Mouse (Mus musculus): ENCODE data around the gene Taf1b. TPM values are rescaled to one million over a fixed set of nuclear protein-coding genes. Genes with fewer than 3 reads are reported as not detected.
"Not testable (repeated sequence)": the region's sequence is repeated elsewhere in the genome, so short reads cannot be mapped to it uniquely, and the experiment has no call there.

Gene Taf1b
- polyA plus RNA-seq, 1 experiment from 2014 or later = 22.9 TPM

DNA sequence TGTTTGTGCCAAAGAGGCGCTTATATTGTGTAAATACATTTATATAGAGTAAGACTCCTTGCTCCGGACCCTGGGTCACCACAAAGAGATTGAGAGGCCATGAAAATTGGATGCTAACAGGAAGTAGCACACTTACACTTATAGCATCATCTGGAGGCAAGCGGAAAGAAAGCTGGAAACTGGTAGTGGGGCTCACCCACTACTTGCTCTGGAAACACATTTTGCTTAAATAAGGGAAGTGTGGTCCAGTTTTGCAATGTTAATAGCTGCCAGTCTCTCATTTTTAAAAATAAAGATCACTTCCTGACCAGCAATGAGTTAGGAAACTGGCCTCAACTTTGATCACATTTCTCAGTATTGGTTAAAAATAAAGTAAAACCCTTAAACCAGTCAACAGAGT is 5.7 kb upstream of the Taf1b start:
- not testable (repeated sequence) for H3K9me3 ChIP-seq (ENCODE audit: control insufficient read depth, low read length); H3K27me3 ChIP-seq (replicated peaks; ENCODE audit: control insufficient read depth, insufficient read depth, low read length); H3K4me3 ChIP-seq (ENCODE audit: low read depth, low read length); H3K9ac ChIP-seq (ENCODE audit: low read length); H3K36me3 ChIP-seq (ENCODE audit: control insufficient read depth, insufficient read depth, low read length); H3K27ac ChIP-seq (ENCODE audit: low read depth); DNase-seq (ENCODE audit: low spot score); ATAC-seq (replicated peaks; ENCODE audit: low FRiP score, low TSS enrichment, low read depth); H3K4me1 ChIP-seq (replicated peaks; ENCODE audit: control insufficient read depth, insufficient read depth, low read length); H3K4me2 ChIP-seq (ENCODE audit: low read length)
- WGBS = 84% methylated on average over 3 of the region's 3 CpGs

GRCm38 (mm10) chr12:24493011-24493410 is 5.1 kb upstream of the Taf1b start:
- H3K9ac ChIP-seq (ENCODE audit: low read length) = no peak overlapping the region
- H3K4me3 ChIP-seq (ENCODE audit: low read depth, low read length) = peak overlapping the region; percentile 6; the same call in 1 of the 2 replicates
- H3K27ac ChIP-seq (ENCODE audit: low read depth) = no peak overlapping the region
- H3K27me3 ChIP-seq (replicated peaks; ENCODE audit: control insufficient read depth, insufficient read depth, low read length) = no peaks in the 10 kb centered on the region
- ATAC-seq (replicated peaks; ENCODE audit: low FRiP score, low TSS enrichment, low read depth) = no peak
- H3K9me3 ChIP-seq (ENCODE audit: control insufficient read depth, low read length) = no peaks in the 10 kb centered on the region
- no peaks in the 10 kb centered on the region for H3K4me1 ChIP-seq (replicated peaks; ENCODE audit: control insufficient read depth, insufficient read depth, low read length)
- DNase-seq (ENCODE audit: low spot score) = no peak
- no peaks in the 10 kb centered on the region for H3K36me3 ChIP-seq (ENCODE audit: control insufficient read depth, insufficient read depth, low read length)
- 62% methylated on average over 9 of the region's 9 CpGs for WGBS
- peak overlapping the region; percentile 37 for H3K4me2 ChIP-seq (ENCODE audit: low read length)

DNA sequence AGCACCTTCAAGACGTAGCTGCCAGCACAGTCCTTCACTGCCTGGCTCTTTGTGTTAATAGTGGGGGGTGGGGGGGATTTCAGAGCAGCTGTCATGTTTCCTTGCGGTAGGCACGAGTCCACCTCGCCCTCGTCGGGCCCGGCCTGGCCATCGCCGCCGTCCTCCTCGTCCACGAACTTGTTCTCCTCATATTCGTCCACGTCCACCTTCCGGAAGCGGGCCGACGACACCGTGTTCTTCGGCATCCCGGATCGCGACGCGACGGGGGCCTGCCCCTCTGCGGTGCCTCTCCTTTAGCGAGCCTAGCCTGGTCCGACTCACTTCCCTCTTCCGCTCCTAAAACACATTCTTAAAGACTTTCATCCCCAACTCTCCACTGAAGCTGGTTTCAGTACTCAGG is 4.7 kb upstream of the Taf1b start:
- no peak overlapping the region for H3K27ac ChIP-seq (ENCODE audit: low read depth)
- no peak for ATAC-seq (replicated peaks; ENCODE audit: low FRiP score, low TSS enrichment, low read depth)
- 55% methylated on average over 30 of the region's 30 CpGs for WGBS
- no peak overlapping the region for H3K9ac ChIP-seq (ENCODE audit: low read length)
- H3K4me3 ChIP-seq (ENCODE audit: low read depth, low read length) = peak overlapping the region; percentile 6; the same call in 1 of the 2 replicates
- no peaks in the 10 kb centered on the region for H3K9me3 ChIP-seq (ENCODE audit: control insufficient read depth, low read length)
- peak overlapping the region; percentile 37 for H3K4me2 ChIP-seq (ENCODE audit: low read length)
- no peak for DNase-seq (ENCODE audit: low spot score)
- H3K4me1 ChIP-seq (replicated peaks; ENCODE audit: control insufficient read depth, insufficient read depth, low read length) = no peaks in the 10 kb centered on the region
- no peaks in the 10 kb centered on the region for H3K27me3 ChIP-seq (replicated peaks; ENCODE audit: control insufficient read depth, insufficient read depth, low read length)
- no peaks in the 10 kb centered on the region for H3K36me3 ChIP-seq (ENCODE audit: control insufficient read depth, insufficient read depth, low read length)

GRCm38 (mm10) chr12:24494791-24495190 is 3.4 kb upstream of the Taf1b start:
- H3K4me1 ChIP-seq (replicated peaks; ENCODE audit: control insufficient read depth, insufficient read depth, low read length); H3K9me3 ChIP-seq (ENCODE audit: control insufficient read depth, low read length); H3K27ac ChIP-seq (ENCODE audit: low read depth); H3K36me3 ChIP-seq (ENCODE audit: control insufficient read depth, insufficient read depth, low read length); DNase-seq (ENCODE audit: low spot score); H3K4me2 ChIP-seq (ENCODE audit: low read length); H3K9ac ChIP-seq (ENCODE audit: low read length); H3K27me3 ChIP-seq (replicated peaks; ENCODE audit: control insufficient read depth, insufficient read depth, low read length); ATAC-seq (replicated peaks; ENCODE audit: low FRiP score, low TSS enrichment, low read depth); H3K4me3 ChIP-seq (ENCODE audit: low read depth, low read length): not testable (repeated sequence)
- WGBS = 83% methylated on average over 2 of the region's 3 CpGs

DNA sequence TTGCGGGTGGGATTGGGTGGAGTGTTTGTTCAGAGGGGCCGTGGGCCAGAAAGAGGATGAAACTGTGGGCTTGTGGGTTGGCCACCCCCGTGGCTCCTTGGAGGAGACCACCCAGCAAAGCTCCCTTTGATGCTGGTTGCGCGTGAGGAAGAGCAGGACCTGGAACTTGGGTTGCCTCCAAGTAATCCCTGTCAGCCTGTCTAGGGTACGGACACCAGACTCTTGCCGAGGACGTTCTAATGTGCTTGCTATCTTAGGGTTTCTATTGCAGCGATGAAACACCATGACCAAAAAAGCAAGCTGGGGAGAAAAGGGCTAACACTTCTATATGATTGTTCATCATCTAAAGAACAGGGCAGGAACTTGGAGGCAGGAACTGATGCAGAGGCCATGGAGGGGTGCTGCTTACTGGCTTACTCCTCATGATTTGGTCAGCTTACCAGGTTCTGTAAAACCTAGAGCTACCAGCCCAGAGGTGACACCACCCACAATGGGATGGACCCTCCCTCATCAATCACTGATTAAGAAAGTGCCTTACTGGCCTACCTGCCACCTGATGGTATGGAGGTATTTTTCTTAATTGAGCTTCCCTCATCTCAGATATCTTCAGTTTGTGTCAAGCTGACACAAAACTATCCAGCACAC is 804 bp downstream of the Taf1b start:
- WGBS = 2% methylated on average over 8 of the region's 9 CpGs

GRCm38 (mm10) chr12:24517118-24517517 is 19.0 kb downstream of the Taf1b start:
- no peak for ATAC-seq (replicated peaks; ENCODE audit: low FRiP score, low TSS enrichment, low read depth)
- H3K9ac ChIP-seq (ENCODE audit: low read length) = no peak overlapping the region

More for the DNA sequence above, 804 bp downstream of the Taf1b start:
- H3K9me3 ChIP-seq (ENCODE audit: control insufficient read depth, low read length); DNase-seq (ENCODE audit: low spot score); H3K4me1 ChIP-seq (replicated peaks; ENCODE audit: control insufficient read depth, insufficient read depth, low read length); H3K36me3 ChIP-seq (ENCODE audit: control insufficient read depth, insufficient read depth, low read length); H3K27me3 ChIP-seq (replicated peaks; ENCODE audit: control insufficient read depth, insufficient read depth, low read length): not testable (repeated sequence)
- Histone ChIP-seq H3K4me3 (ENCODE audit: low read depth, low read length) (peak overlapping the region; percentile 61), H3K4me2 (ENCODE audit: low read length) (peak overlapping the region; percentile 47), H3K9ac (ENCODE audit: low read length) (peak overlapping the region; percentile 53), H3K27ac (ENCODE audit: low read depth) (peak overlapping the region; percentile 67)
- ATAC-seq (replicated peaks; ENCODE audit: low FRiP score, low TSS enrichment, low read depth) = peak; percentile 52; the same call in 1 of the 2 replicates

DNA sequence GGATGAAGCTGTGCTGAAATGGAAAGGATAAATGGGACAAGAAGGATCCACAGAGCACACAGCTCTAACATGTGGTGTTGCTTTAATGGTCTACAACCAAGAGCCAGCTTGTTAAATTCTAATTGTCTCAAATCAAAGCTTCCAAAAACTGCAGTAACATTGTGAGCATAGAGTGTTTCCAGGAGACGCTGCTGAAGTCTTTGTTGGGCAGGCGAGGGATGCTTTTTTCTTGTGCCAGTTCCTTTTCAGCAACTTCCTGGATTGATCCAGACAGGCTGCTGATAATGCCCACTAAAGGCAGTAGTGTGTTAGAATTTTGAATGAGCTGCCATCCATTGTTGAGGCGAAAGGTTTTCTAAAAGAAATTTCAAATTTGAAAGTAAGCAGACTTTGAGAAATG is 22.9 kb downstream of the Taf1b start:
- no peak for DNase-seq (ENCODE audit: low spot score)

More at GRCm38 (mm10) chr12:24517118-24517517, 19.0 kb downstream of the Taf1b start:
- WGBS = 94% methylated on average over 8 of the region's 8 CpGs
- Histone ChIP-seq H3K4me3 (ENCODE audit: low read depth, low read length) (no peak overlapping the region), H3K27me3 (replicated peaks; ENCODE audit: control insufficient read depth, insufficient read depth, low read length) (no peaks in the 10 kb centered on the region), H3K27ac (ENCODE audit: low read depth) (no peak overlapping the region), H3K4me2 (ENCODE audit: low read length) (no peak overlapping the region), H3K4me1 (replicated peaks; ENCODE audit: control insufficient read depth, insufficient read depth, low read length) (no peaks in the 10 kb centered on the region), H3K36me3 (ENCODE audit: control insufficient read depth, insufficient read depth, low read length) (peaks cover 57% of the 10 kb centered on the region), H3K9me3 (ENCODE audit: control insufficient read depth, low read length) (no peaks in the 10 kb centered on the region)
- DNase-seq (ENCODE audit: low spot score) = no peak

GRCm38 (mm10) chr12:24525065-24525464 is 26.9 kb downstream of the Taf1b start:
- 88% methylated on average over 7 of the region's 7 CpGs for WGBS
- not testable (repeated sequence) for H3K9me3 ChIP-seq (ENCODE audit: control insufficient read depth, low read length); H3K4me2 ChIP-seq (ENCODE audit: low read length); DNase-seq (ENCODE audit: low spot score); H3K4me1 ChIP-seq (replicated peaks; ENCODE audit: control insufficient read depth, insufficient read depth, low read length); H3K27me3 ChIP-seq (replicated peaks; ENCODE audit: control insufficient read depth, insufficient read depth, low read length); H3K27ac ChIP-seq (ENCODE audit: low read depth); H3K4me3 ChIP-seq (ENCODE audit: low read depth, low read length); ATAC-seq (replicated peaks; ENCODE audit: low FRiP score, low TSS enrichment, low read depth); H3K9ac ChIP-seq (ENCODE audit: low read length)
- H3K36me3 ChIP-seq (ENCODE audit: control insufficient read depth, insufficient read depth, low read length) = peaks cover 23% of the 10 kb centered on the region

More for the DNA sequence above, 22.9 kb downstream of the Taf1b start:
- H3K27me3 ChIP-seq (replicated peaks; ENCODE audit: control insufficient read depth, insufficient read depth, low read length) = no peaks in the 10 kb centered on the region
- H3K27ac ChIP-seq (ENCODE audit: low read depth) = no peak overlapping the region
- peaks cover 50% of the 10 kb centered on the region for H3K36me3 ChIP-seq (ENCODE audit: control insufficient read depth, insufficient read depth, low read length)
- H3K9me3 ChIP-seq (ENCODE audit: control insufficient read depth, low read length) = no peaks in the 10 kb centered on the region
- H3K4me3 ChIP-seq (ENCODE audit: low read depth, low read length) = no peak overlapping the region
- no peak overlapping the region for H3K4me2 ChIP-seq (ENCODE audit: low read length)
- WGBS = 86% methylated on average over 3 of the region's 3 CpGs
- no peak for ATAC-seq (replicated peaks; ENCODE audit: low FRiP score, low TSS enrichment, low read depth)
- H3K4me1 ChIP-seq (replicated peaks; ENCODE audit: control insufficient read depth, insufficient read depth, low read length) = no peaks in the 10 kb centered on the region
- H3K9ac ChIP-seq (ENCODE audit: low read length) = no peak overlapping the region

- no peak overlapping the region for H3K4me3 ChIP-seq (ENCODE audit: low read depth, low read length)
- ATAC-seq (replicated peaks; ENCODE audit: low FRiP score, low TSS enrichment, low read depth) (no peak), DNase-seq (ENCODE audit: low spot score) (no peak)
- H3K9ac ChIP-seq (ENCODE audit: low read length) = no peak overlapping the region
- H3K9me3 ChIP-seq (ENCODE audit: control insufficient read depth, low read length) = no peaks in the 10 kb centered on the region
- H3K27me3 ChIP-seq (replicated peaks; ENCODE audit: control insufficient read depth, insufficient read depth, low read length) = no peaks in the 10 kb centered on the region
- peaks cover 6% of the 10 kb centered on the region; the same call in 1 of the 2 replicates for H3K36me3 ChIP-seq (ENCODE audit: control insufficient read depth, insufficient read depth, low read length)
- 67% methylated on average over 5 of the region's 5 CpGs for WGBS
- no peaks in the 10 kb centered on the region for H3K4me1 ChIP-seq (replicated peaks; ENCODE audit: control insufficient read depth, insufficient read depth, low read length)
- no peak overlapping the region for H3K4me2 ChIP-seq (ENCODE audit: low read length)
- H3K27ac ChIP-seq (ENCODE audit: low read depth) = no peak overlapping the region
Measured at GRCm38 (mm10) chr12:24536390-24536789, 38.2 kb downstream of the Taf1b start.

Data from intestine, embryonic 14.5 days (tissue).